Comparison of ENCODE assay signal across 16 mouse cellular contexts in genomic region chr5:77473896-77474486, GRCm38 (mm10).
A peak's percentile ranks its signal among the peaks of the same experiment; 100 is the strongest.
DNase-seq lines count a peak whose midpoint lies in the region; ATAC-seq and TF ChIP-seq lines count a peak whose summit lies in the region.
"Had no signal": no experiment of that assay in that cellular context is flagged by ENCODE, and none has a peak within 500 bp of the region (broad histone marks: within the 10 kb centered on the region; RNA-seq: fewer than 3 reads in every experiment).

No protein-coding gene starts in this region.

- H3K9ac ChIP-seq in hindbrain, postnatal 0 days (replicated peaks; ENCODE audit: low read length), result no peak overlapping the region
- no peak overlapping the region for H3K9ac ChIP-seq in hindbrain, embryonic 13.5 days
- H3K9ac ChIP-seq: embryonic facial prominence, embryonic 13.5 days; kidney, embryonic 15.5 days had no signal

- H3K4me1 ChIP-seq in cerebellum, adult 2 months (ENCODE audit: control insufficient read depth, insufficient read depth, low read length), result no peaks in the 10 kb centered on the region
- no peaks in the 10 kb centered on the region for H3K4me1 ChIP-seq in hindbrain, postnatal 0 days (ENCODE audit: insufficient read depth, low read length)
- no peaks in the 10 kb centered on the region for H3K4me1 ChIP-seq in hindbrain, embryonic 13.5 days (replicated peaks)
- H3K4me1 ChIP-seq: embryonic facial prominence, embryonic 13.5 days had no signal

- DNase-seq in cerebellum, adult 2 months, result peak; percentile 46 to 61
- DNase-seq in cerebellum, adult 11-12 months, result no peak
- peak; percentile 34 for DNase-seq in hindbrain, postnatal 0 days (ENCODE audit: low spot score)
- peak; percentile 34 for DNase-seq in right cerebral cortex, postnatal 14 days
- no peak for DNase-seq in right cerebral cortex, postnatal 10 days (ENCODE audit: low spot score in 2 of 2)
- no peak for DNase-seq in layer of hippocampus, postnatal 14 days (ENCODE audit: low spot score in 2 of 2)
- DNase-seq: gastrocnemius, adult 2 months; heart, adult 11 months; lung, postnatal 14 days; thymus, postnatal 4 days had no signal

- H3K4me3 ChIP-seq in cerebellum, adult 2 months (replicated peaks; ENCODE audit: insufficient read depth, low read depth, low read length), result no peak overlapping the region
- H3K4me3 ChIP-seq in hindbrain, postnatal 0 days (ENCODE audit: low read length), result no peak overlapping the region
- H3K4me3 ChIP-seq in hindbrain, embryonic 13.5 days, result no peak overlapping the region
- H3K4me3 ChIP-seq: embryonic facial prominence, embryonic 13.5 days; gastrocnemius, adult 2 months; kidney, embryonic 15.5 days; myocyte had no signal

- H3K4me2 ChIP-seq in hindbrain, postnatal 0 days (ENCODE audit: low read depth, low read length), result no peak overlapping the region
- H3K4me2 ChIP-seq in hindbrain, embryonic 13.5 days, result no peak overlapping the region
- H3K4me2 ChIP-seq: embryonic facial prominence, embryonic 13.5 days; kidney, embryonic 15.5 days had no signal

- no peak overlapping the region for H3K27ac ChIP-seq in cerebellum, adult 2 months (ENCODE audit: insufficient read depth, low read length)
- no peak overlapping the region for H3K27ac ChIP-seq in hindbrain, postnatal 0 days
- H3K27ac ChIP-seq in hindbrain, embryonic 13.5 days, result no peak overlapping the region
- H3K27ac ChIP-seq: embryonic facial prominence, embryonic 13.5 days; gastrocnemius, adult 2 months; kidney, embryonic 15.5 days had no signal

- no peaks in the 10 kb centered on the region for H3K9me3 ChIP-seq in hindbrain, postnatal 0 days (ENCODE audit: low read length)
- H3K9me3 ChIP-seq in hindbrain, embryonic 13.5 days, result no peaks in the 10 kb centered on the region
- H3K9me3 ChIP-seq: embryonic facial prominence, embryonic 13.5 days; kidney, embryonic 15.5 days had no signal

- H3K36me3 ChIP-seq in hindbrain, postnatal 0 days (ENCODE audit: insufficient read depth, low read length), result no peaks in the 10 kb centered on the region
- H3K36me3 ChIP-seq in hindbrain, embryonic 13.5 days, result no peaks in the 10 kb centered on the region
- H3K36me3 ChIP-seq: embryonic facial prominence, embryonic 13.5 days; G1E; kidney, embryonic 15.5 days had no signal

- no peak for TF ChIP-seq CTCF in cerebellum, adult 2 months (IDR thresholded peaks at IDR 0.05; ENCODE audit: borderline replicate concordance, insufficient read depth, low read depth, low read length)
- no peak for TF ChIP-seq CTCF in hindbrain, postnatal 0 days (IDR thresholded peaks at IDR 0.05; ENCODE audit: low read depth)

- ATAC-seq in hindbrain, postnatal 0 days, result peak; percentile 65; the same call in 1 of the 2 replicates
- no peak for ATAC-seq in hindbrain, embryonic 13.5 days (ENCODE audit: low FRiP score)
- ATAC-seq: inflammation-experienced regulatory T-cells, adult 6 months had no signal

- no peaks in the 10 kb centered on the region for H3K27me3 ChIP-seq in cerebellum, adult 2 months (ENCODE audit: control insufficient read depth, insufficient read depth, low read length)
- H3K27me3 ChIP-seq in hindbrain, postnatal 0 days (ENCODE audit: insufficient read depth, low read length), result no peaks in the 10 kb centered on the region
- no peaks in the 10 kb centered on the region for H3K27me3 ChIP-seq in hindbrain, embryonic 13.5 days
- H3K27me3 ChIP-seq: embryonic facial prominence, embryonic 13.5 days; kidney, embryonic 15.5 days had no signal

- 19% methylated on average over 8 of the region's 8 CpGs for WGBS in cerebellum, adult 2 months
- WGBS in hindbrain, postnatal 0 days, result 48% methylated on average over 8 of the region's 8 CpGs
- 74% methylated on average over 8 of the region's 8 CpGs for WGBS in hindbrain, embryonic 13.5 days

- no peak for TF ChIP-seq POLR2A in cerebellum, adult 2 months (IDR thresholded peaks at IDR 0.05; ENCODE audit: borderline replicate concordance, insufficient read depth, low read length)

Comparison
In these comparisons a context has a peak if more than half of its experiments do, and no peak if none do; other contexts are left out.
1. DNase-seq: peak in cerebellum, adult 2 months (2 of 2), hindbrain, postnatal 0 days (single experiment) and right cerebral cortex, postnatal 14 days (single experiment); none in cerebellum, adult 11-12 months (single experiment), right cerebral cortex, postnatal 10 days (0 of 2) and layer of hippocampus, postnatal 14 days (0 of 2).